Mouse (Mus musculus) right cerebral cortex, postnatal 10 days (tissue): Measurements from ENCODE around the gene Syt3.

Source experiments
- DNase-seq, 2 experiments: peaks; one replicate each; pipeline ENCODE4 v3.0.0; 2021; ENCODE audit warnings: low spot score in 2 of 2

The Syt3 gene

DNA sequence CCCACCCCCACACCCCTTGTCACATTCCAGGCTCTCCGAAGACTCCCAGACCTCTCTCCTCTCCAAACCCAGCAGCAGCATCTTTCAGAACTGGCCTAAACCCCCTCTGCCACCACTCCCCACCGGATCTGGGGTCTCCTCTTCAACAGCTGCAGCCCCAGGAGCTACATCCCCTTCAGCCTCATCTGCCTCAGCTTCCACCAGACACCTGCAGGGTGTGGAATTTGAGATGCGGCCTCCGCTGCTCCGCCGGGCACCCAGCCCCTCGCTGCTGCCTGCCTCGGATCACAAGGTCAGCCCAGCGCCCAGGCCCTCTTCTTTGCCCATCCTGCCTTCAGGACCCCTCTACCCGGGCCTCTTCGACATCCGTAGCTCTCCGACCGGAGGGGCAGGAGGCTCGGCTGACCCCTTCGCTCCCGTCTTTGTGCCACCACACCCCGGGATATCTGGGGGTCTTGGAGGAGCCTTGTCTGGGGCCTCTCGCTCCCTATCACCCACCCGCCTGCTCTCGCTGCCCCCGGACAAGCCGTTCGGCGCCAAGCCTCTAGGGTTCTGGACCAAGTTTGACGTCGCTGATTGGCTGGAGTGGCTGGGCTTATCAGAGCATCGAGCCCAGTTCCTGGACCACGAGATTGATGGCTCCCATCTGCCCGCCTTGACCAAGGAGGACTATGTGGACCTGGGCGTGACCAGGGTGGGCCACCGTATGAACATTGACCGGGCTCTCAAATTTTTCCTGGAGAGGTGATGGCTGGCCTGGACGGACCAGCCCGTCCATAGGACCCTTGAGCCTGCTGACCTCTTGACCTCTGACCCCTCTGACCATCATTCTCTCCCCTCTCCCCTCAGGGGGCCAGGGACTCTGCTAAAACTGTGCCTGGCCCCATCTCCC is 27.1 kb upstream of the Syt3 start:
- peak; percentile 52 to 56 for DNase-seq

DNA sequence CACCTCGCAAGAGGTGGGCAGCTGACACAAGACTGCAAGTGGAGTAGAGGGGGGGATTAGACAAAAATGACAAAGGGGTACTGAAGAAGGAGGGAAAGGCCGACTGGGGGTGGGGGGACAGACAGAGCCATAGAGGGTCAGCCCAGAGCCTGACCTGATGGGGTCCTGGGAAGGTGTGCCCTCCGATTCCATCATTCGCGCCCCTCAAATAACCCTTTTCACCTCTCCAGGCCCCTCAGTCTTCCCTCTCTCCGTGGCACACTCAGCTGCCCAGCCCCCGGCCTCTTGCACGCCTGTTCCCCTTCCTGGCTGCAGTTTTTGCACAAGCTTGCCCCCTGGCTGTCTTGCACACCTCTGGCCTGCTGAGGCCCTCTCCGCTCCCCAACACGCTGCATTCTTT is 26.4 kb upstream of the Syt3 start:
- peak in 1 of 2 experiments; percentile 47 for DNase-seq

DNA sequence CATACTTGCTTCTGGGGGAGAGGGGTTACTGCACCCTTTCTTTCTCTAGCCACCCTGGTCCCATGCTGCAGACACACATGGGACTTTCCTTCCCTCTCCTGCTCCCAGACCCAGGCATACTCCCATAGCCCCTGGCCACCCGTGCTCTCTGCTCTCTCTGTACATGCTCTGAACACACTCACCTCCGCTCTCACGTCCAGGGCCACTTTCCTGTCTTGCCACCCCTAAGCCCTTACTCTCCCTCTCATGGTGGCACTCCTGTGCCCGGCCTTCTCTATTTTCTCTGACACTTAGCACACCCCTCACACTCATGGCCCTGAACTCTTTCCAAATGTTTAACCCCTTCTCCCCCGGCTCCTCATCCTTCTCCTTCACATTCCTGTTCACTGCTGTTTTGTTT is 25.9 kb upstream of the Syt3 start:
- DNase-seq, result peak in 1 of 2 experiments; percentile 50

DNA sequence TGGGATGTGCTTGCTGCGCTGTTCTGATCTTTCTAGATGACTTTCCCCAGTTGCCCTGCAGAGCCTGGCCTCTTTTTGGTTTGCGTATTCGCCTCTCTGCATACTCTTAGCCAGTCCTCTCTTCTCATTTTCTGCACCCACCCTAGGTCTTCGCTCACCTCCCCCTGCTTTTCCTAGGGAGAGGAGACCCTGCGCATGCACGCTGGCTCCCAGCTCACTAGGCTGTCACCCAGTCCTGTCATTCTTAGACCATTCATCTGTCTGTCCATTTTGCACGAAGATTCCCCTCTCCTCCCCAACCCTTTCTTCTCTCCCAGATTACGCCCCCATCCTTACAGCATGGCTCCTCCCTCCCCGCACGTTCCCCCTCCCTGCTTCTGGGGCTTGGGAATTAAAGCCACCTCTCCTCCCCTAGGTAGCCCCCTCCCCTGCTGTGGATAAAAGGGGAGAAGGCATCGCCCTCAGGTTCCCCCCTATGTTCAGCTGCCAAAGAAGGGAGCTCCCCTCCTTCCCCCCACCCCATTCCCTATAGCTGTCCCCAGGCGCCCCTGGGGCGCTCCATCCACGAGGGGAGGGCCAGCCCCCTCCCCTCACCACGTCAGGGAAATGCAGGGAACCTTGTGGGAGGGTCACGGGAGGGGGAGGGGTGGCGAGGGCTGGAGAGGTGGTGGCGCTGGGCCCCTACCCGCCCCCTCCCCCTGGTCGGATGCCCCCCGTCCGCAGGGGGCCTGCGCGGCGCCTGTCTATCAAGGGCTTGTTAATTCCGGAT is 24.8 kb upstream of the Syt3 start:
- DNase-seq, result peak; percentile 69 to 74

DNA sequence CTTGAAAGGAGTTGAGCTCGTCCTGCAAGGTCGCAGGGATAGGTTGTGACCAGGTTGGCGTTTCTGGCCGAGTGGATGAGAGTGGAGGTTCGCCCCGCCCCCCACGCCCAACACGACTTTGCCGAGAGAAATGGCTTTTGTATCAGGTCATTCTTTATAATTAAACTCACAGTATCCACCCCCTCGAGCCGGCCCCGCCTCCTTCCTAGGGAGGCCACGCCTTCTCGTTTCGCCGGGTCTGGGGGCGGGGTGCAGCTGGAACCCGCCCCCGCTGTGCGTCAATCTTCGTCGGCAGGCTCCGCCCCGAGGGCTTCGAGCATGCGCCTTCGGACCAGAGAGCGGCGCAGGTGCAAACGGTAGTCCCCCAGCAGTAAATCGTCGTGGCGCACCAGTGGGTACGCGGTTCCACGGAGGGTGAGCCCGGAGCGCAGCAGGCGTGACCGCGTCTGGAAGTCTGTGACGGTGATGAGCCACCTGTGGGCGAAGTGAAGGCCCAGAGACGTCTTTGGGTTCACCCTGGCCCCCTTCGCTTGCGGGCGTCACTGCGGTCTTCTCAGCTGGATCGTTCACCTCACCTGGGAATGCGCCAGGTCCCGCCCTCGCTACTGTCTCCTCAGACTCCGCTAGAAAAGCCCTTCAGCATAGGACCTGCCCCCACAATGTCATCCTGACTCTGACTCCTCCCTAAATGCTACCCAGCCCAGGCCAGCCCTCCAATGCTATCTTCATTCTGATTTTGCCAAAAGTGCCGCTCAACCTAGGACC is 23.8 kb upstream of the Syt3 start:
- peak; percentile 97 for DNase-seq

DNA sequence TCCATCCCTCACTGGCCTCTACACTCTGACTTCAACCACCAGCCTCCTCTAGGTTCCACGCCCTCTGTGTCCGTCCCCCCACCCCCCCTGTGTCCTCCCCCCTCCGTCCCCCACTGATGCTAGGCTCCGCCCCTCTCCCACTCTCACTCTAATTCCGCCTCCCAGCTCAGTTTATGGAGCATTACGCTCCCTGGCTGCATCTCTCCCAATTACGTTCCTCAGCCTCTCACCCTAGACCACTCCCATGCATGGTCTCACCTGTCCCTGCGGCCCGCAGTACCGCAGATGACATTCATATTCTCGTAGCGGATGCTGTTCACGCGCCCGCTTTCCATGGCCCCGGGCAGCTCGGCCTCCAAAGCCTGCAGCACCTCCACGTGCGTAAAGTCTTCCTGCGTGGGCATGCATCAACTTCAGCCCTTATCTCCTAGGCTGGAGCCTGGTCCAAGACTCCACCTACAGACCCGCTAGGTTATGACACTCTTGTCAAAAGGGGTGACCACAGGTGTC is 23.1 kb upstream of the Syt3 start:
- peak; percentile 58 to 71 for DNase-seq

DNA sequence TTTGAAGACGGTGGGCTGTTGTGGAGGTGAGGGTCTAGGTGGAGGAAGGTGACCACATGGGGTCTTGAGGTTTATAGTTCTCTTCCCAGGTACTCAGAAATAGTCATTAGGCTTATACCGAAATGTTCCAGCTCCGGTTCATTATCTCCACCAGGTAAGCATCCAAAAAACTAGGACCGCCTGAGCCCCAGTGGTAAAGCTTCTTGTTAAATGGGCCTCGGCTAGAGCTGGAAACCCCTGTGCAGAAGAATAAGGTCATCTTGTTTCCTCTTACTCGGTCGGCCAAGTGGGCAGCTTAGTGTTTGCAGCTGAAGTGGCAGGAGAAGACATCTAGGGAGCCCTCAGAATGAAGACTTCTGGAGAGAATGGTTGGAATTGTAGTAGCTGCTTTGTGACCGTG is 11.2 kb upstream of the Syt3 start:
- DNase-seq, result no peak

DNA sequence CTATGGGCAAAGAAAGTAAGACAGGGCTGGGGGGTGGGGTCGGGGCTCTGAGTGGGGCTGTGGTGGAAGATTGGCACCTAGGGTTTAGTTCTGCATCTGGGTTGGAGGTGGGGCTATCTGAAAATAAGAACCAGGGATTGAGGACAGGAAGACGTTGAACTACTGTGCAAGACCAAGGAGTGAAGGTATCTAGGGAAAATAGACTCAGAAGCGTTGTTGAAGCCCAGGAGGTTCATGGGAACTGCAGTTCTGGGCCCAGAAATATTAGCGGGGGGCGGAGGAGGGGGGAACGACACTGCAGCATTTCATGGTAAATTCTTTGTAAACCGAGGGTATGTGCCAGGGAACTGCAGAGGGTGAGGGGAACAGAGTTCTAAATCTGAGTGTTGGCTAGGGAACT is 10.4 kb upstream of the Syt3 start:
- no peak for DNase-seq

DNA sequence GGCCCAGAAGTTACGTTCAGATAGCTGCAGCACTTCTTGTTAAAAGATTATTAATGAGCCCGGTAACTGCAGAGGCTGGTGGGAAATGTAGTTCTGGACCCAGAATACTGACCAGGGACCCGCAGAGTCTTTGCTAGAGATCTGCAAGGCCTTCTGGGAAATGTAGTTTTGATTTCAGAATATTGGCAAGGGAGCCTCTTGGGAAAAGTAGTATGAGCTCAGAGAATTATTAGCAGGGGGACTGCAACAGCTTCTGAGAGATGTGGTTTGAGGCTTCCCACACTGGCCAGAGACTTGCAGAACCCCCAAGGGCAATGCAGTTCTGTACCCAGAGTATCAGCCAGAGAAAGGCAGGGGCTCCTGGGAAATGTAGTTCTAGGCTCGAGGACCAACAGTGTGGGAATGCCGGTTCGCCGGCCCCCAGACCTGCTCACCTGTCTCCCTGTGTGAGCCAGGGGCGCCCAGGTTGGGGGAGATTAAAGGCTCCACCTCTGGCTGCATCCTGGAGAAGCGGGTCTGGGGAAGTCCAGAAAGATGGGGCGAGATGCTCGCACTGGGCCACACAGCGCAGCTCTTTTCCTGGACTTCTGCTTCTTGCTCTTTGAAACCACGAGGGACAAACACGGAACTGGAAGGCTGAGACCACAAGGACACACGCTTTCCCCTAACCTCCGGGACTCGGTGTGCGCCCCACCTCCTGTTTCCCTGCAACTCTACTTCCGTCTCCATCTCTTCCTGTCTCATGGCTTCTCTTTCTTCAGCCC is 9.8 kb upstream of the Syt3 start:
- DNase-seq, result peak; percentile 90 to 96

DNA sequence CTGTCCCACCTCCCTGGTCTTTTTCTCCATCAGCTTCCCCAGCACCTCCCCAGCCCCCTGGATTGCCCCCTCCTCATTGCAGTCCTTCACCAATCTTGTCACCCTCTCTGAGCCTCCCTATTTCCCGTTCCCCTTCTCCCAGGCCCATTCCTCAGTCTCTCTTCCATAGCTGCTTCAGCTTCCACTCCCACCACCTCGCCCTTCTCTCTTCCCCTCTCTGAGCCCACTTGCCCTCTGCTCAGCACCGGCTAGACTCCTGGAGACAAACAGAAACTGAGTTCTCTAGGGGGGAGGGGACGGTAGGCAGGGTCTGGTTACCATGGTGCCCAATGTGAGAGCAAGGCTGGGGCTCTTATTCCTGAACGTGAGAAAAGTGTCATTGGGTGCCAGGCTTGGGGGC is 9.1 kb upstream of the Syt3 start:
- peak; percentile 63 to 71 for DNase-seq

DNA sequence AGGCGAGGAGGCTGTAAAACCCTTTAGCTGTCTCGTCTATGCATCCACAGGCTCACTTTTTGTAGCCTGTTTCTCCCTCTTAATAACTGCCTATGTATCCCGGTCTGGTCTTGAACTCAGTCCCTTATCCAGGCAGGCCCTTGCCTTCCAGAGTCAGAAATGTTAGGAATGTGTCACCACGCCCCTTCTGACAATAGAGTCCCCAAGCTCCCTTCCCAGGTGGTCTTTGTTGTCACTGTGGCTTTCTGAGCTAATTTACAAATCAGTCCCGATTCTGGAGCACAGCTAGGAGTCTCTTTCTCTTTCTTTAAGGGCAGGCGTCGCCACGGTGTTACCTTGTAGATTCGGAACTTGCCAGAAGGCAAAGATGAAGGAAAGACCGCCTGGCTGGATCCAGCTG is 8.7 kb upstream of the Syt3 start:
- DNase-seq, result no peak

DNA sequence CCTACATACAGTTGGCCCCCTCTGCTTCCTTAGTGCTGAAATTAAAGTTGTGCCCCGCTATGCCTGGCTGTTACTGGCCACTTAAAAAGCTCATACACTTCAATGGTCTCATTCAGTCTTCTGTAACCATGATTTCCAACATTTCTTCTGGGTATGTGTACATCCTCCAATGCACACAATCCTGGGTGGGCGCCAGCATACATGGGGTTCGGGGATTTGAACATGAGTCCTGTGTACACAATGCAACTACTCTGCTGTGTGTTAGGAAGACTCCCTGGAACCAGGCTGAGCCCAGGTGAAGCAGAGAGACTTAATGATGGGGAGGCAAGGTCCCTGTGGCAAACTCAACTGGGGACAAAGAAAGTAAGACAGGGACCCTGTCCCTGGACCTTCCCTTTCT is 8.1 kb upstream of the Syt3 start:
- DNase-seq, result peak in 1 of 2 experiments; percentile 36

DNA sequence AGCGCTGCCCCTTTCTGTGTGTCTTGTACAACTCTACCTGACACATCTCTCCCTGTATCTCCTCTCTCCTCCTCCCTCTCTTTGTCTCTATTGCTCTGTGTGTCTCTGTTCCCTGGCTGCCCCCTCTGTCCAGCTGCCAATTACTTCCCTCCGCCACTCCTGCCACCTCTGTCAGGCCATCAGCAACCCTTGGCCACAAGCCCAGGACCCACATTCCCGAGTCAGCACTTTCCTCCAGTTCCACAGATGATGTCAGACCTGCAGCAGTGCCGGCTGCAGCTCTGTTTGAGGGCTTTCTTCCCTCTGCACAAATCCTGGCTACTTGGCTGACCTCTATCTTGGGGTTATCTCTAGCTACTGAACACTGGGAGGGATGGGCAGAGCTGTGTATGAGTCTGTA is 5.6 kb upstream of the Syt3 start:
- peak; percentile 79 for DNase-seq

DNA sequence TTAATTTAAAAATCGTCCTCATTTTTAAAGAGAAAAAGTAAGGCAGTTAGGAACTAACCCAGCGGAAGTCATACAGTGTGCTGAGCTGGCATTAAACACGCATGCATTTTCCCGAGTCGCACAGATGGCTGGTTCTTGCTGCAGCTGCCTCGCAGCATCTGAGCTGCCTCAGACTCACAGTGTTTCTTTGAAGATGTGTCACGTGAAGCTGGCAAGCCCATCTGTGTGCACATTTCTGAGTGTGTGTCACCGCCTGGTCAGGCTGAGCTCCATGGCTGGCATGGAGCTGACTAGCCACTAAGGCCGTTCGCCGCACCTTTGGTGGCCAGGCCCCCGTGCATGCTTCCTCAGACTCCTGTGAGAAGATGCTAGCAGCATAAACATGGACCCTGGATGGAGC is 1.4 kb upstream of the Syt3 start:
- peak; percentile 88 to 95 for DNase-seq

DNA sequence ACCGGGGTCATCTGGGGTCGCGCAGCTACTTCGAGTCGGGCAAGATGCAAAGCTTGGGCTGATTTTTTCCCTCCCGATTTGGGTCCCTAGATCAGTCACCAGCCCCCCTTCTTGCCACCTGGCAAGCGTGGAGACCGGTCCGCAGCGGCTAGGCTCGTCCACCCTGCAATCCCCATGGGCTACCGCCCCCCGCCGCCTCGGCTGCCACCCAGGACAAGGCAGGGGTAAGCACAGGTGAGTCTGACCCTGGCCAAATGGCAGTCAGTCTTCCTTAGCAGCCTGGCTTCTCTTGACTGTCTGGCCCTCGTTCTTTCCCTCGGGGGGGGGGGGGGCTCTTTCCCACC is 786 bp downstream of the Syt3 start:
- DNase-seq, result no peak

DNA sequence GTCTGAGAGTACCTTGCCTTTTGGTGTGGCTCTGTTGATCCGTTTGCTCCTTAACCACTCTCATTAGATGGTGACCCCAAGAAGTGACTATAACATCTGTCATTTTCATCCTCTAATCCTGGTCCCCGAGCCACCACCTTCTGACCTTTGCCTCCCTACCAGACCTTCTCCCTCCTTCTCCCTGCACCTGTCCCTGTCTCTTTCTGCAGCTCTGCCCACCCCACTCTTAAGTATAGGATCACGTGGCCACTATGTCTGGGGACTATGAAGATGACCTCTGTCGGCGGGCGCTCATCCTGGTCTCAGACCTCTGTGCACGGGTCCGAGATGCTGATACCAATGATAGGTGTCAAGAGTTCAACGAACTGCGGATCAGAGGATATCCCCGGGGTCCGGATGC is 1.8 kb downstream of the Syt3 start, which contains the start of gene 1700008O03Rik:
Gene 1700008O03Rik, minus strand, starts transcription at position 101 of the 400 bp plus-strand sequence.
- DNase-seq, result no peak

DNA sequence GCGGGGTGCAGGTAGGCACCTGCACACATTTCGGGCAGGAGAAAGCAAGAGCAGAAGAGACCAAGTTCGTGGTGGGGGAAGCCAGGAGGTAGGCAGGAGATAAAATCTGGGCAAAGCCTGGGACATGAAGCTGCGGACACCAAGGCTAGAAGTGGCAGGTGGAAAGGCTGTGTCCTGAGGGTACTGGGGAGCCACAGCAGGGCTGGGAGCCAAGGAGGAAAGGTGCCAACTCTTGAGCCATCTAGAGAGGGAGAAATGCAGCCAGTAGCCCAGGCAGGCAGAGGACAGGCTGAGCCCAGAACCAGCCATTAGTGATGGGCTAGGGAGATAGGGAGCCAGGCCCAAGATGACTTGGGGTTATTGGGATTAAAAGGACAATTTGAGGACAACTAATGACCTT is 7.9 kb downstream of the Syt3 start:
- no peak for DNase-seq

DNA sequence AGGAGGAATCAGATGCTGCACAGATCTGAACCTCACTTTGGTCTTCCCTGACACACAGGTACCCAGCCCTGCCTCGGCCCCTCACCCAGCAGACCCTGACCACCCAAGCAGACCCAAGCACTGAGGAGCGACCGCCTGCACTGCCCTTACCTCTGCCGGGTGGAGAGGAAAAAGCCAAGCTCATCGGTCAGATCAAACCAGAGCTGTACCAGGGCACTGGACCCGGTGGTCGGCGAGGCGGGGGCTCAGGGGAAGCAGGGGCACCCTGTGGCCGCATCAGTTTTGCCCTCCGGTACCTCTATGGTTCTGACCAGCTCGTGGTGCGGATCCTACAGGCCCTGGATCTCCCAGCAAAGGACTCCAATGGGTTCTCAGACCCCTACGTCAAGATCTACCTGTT is 8.4 kb downstream of the Syt3 start:
- no peak for DNase-seq

DNA sequence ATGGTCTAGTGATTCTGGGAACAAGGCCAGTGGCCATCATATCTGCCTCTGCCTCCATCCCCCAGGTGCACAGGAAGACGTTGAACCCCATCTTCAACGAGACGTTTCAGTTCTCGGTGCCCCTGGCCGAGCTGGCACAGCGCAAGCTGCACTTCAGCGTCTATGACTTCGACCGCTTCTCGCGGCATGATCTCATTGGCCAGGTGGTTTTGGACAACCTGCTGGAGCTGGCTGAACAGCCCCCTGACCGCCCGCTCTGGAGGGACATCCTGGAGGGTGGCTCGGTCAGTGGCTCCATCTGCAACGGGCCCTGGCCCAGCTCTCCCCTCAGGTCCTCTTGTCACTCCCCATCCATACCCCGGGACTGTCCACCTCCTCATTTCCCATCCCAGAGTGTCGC is 9.4 kb downstream of the Syt3 start:
- no peak for DNase-seq

DNA sequence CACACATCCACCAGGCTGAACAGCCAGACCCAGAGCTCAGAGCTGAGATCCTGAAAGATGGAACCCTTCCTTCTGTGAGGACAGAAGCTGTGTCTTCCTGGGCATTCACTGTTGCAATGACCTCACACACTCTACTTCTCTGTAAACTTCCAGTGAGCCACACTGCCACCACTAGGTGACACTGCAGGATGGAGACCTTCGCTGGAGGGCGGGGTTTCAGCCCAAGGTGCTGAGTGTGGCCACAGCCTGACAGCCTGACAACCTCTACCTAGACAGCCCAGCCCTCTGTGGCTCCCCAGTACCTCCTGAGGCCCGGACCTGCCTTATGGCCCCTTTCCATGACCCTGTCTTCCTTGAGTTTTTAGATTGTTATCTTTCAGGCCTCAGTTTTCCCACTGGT is 14.7 kb downstream of the Syt3 start:
- peak in 1 of 2 experiments; percentile 62 for DNase-seq

DNA sequence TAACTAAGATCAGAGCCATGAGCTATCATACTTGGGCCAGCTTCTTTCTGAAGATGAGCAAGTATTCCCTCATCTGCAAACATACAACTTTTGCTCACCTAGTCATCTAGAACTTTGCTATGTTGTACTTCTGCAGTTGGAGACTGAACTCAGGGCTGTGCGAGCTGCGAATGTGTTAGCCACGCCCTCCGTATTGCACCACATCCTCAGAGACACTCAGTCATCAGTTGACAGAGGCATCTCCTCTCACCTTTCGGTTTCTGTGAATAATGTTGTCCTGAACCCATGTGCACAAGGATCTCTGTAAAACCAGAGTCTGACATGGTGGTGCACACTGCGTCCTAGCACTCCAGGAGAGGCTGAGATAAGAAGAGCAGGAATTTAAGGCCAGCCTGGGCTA is 17.8 kb downstream of the Syt3 start:
- DNase-seq, result no peak
